Mouse (Mus musculus) liver, adult 2 months (tissue): ENCODE results near the gene Cyp2u1. TPM values are rescaled to one million over a fixed set of nuclear protein-coding genes. Genes with fewer than 3 reads are reported as not detected.

Source experiments
- DNase-seq: peaks from one replicate; pipeline ENCODE4 v3.0.0-alpha.2; 2011; ENCODE audit warnings: low read depth, low spot score; ENCODE audit errors: extremely low read depth
- H3K27ac ChIP-seq: fragments of 200-500 bp; replicated peaks from 2 replicates; pipeline ENCODE4 v1.5.1; 2012; ENCODE audit warnings: low read depth, mild to moderate bottlenecking, control low read depth, inconsistent platforms, low read length; ENCODE audit not compliant: insufficient read depth
- H3K27me3 ChIP-seq: fragments of 200-500 bp; 2 replicates; pipeline ENCODE4 v1.6.1; 2012; ENCODE audit warnings: mild to moderate bottlenecking, moderate library complexity, low read length, inconsistent platforms; ENCODE audit not compliant: control insufficient read depth, insufficient read depth
- H3K36me3 ChIP-seq: fragments of 200-500 bp; 2 replicates; pipeline ENCODE4 v1.6.1; 2012; ENCODE audit warnings: low read length, inconsistent platforms; ENCODE audit not compliant: control insufficient read depth, insufficient read depth
- H3K4me1 ChIP-seq: fragments of 200-500 bp; 2 replicates; pipeline ENCODE4 v1.6.1; 2011; ENCODE audit warnings: low read length; ENCODE audit not compliant: control insufficient read depth, insufficient read depth
- H3K4me3 ChIP-seq: fragments of 200-500 bp; 2 replicates; pipeline ENCODE4 v1.5.1; 2011; ENCODE audit warnings: low read depth, mild to moderate bottlenecking, control low read depth, low read length, moderate library complexity; ENCODE audit not compliant: insufficient read depth
- H3K79me2 ChIP-seq: fragments of 200-500 bp; 2 replicates; pipeline ENCODE4 v1.6.1; 2012; ENCODE audit warnings: inconsistent platforms, mild to moderate bottlenecking, low read length, moderate library complexity; ENCODE audit not compliant: control insufficient read depth, insufficient read depth
- H3K9ac ChIP-seq: fragments of 200-500 bp; 2 replicates; pipeline ENCODE4 v1.6.1; 2012; ENCODE audit warnings: low read depth, mild to moderate bottlenecking, control low read depth, inconsistent platforms, low read length
- CTCF ChIP-seq: fragments of 200-500 bp; IDR thresholded peaks from 2 replicates; pipeline ENCODE4 v1.5.1; 2011; ENCODE audit warnings: low read depth, low read length, control low read depth
- POLR2A ChIP-seq: fragments of 200-500 bp; IDR thresholded peaks from 2 replicates; pipeline ENCODE4 v1.6.1; 2011; ENCODE audit warnings: low read length, control low read depth; ENCODE audit not compliant: insufficient read depth; ENCODE audit errors: extremely low read depth
- WGBS: fragments of 180-500 bp; shearing (Covaris S2); methylation state at CpG from one replicate; pipeline ENCODE4 v1.1.7; 2018; 5-methylcytosine and 5-hydroxymethylcytosine counted together
- polyA plus RNA-seq: library from polyadenylated mRNA; depleted of rRNA; stranded (reverse); fragments of >200 nt; gene quantifications from 2 replicates; pipeline ENCODE4 v1.2.3, GENCODE M21; 2012; rRNA removed
- total RNA-seq: library from RNA; depleted of rRNA; stranded (reverse); fragments of >200 nt; gene quantifications from 2 replicates; pipeline ENCODE4 v1.2.3, GENCODE M21; 2014; rRNA removed

Cyp2u1 gene
- total RNA-seq (6.0 and 17.4 TPM in 2 replicates), polyA plus RNA-seq (10.4 and 21.0 TPM in 2 replicates)

- peak within 1 kb of the TSS; percentile 62 for H3K27ac ChIP-seq
- peaks cover 13% of the 10 kb centered on the region; the same call in 1 of the 2 replicates for H3K79me2 ChIP-seq
- DNase-seq = peak; percentile 84
- WGBS = 2% methylated on average over 71 of the region's 71 CpGs
- peak within 1 kb of the TSS; percentile 83 for H3K9ac ChIP-seq
- peak within 1 kb of the TSS; percentile 64 for H3K4me3 ChIP-seq
- TF ChIP-seq POLR2A (peak; percentile 84), CTCF (no peak)
- H3K36me3 ChIP-seq = no peaks in the 10 kb centered on the region; the same call in 1 of the 2 replicates
- peaks cover 17% of the 10 kb centered on the region for H3K4me1 ChIP-seq
- H3K27me3 ChIP-seq = no peaks in the 10 kb centered on the region
Measured at GRCm38 (mm10) chr3:131302452-131303319, at the start of gene Cyp2u1. Cyp2u1 (minus strand) TSS chr3:131303227.

GRCm38 (mm10) chr3:131350539-131350938, 47.5 kb upstream of the Cyp2u1 start:
- Histone ChIP-seq H3K27ac (no peak overlapping the region), H3K79me2 (peaks cover 12% of the 10 kb centered on the region; the same call in 1 of the 2 replicates), H3K4me1 (peaks cover 8% of the 10 kb centered on the region), H3K27me3 (no peaks in the 10 kb centered on the region), H3K36me3 (no peaks in the 10 kb centered on the region; the same call in 1 of the 2 replicates), H3K4me3 (no peak overlapping the region), H3K9ac (no peak overlapping the region)
- WGBS = 55% methylated on average over 7 of the region's 7 CpGs
- TF ChIP-seq CTCF = no peak
- no peak for TF ChIP-seq POLR2A
- DNase-seq = peak; percentile 54

- no peaks in the 10 kb centered on the region; the same call in 1 of the 2 replicates for H3K36me3 ChIP-seq
- peak; percentile 61 for DNase-seq
- no peak overlapping the region for H3K4me3 ChIP-seq
- WGBS = 41% methylated on average over 6 of the region's 6 CpGs
- TF ChIP-seq POLR2A = no peak
- no peak for TF ChIP-seq CTCF
- H3K27me3 ChIP-seq = no peaks in the 10 kb centered on the region
- no peak overlapping the region for H3K9ac ChIP-seq
- H3K4me1 ChIP-seq = peaks cover 8% of the 10 kb centered on the region
- H3K27ac ChIP-seq = no peak overlapping the region
- H3K79me2 ChIP-seq = peaks cover 16% of the 10 kb centered on the region; the same call in 1 of the 2 replicates
Measured at GRCm38 (mm10) chr3:131349013-131349412, 46.0 kb upstream of the Cyp2u1 start.

DNA sequence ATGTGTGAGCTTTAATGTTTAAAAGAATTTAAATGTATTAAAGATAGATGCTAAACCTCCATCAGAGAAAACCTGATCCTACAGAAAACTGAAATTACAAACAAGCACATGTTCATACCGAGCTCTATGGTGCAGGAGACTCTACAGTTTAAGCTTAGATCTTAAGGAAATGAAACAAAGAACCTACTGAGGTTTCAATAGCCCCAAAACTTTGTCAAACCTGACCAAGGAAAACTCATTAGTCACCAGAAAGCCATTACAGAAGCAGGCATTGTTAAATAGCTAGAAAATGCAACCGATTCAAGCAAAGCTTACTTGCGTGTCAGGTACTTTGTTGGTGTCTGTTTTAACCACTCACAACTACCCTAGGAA, 45.5 kb upstream of the Cyp2u1 start:
- H3K27ac ChIP-seq = no peak overlapping the region

GRCm38 (mm10) chr3:131347831-131348578, 45.0 kb upstream of the Cyp2u1 start:
- Histone ChIP-seq H3K79me2 (peaks cover 13% of the 10 kb centered on the region; the same call in 1 of the 2 replicates), H3K4me1 (peaks cover 8% of the 10 kb centered on the region), H3K9ac (no peak overlapping the region), H3K27ac (no peak overlapping the region), H3K36me3 (no peaks in the 10 kb centered on the region; the same call in 1 of the 2 replicates), H3K4me3 (no peak overlapping the region), H3K27me3 (no peaks in the 10 kb centered on the region)
- DNase-seq = peak; percentile 63
- WGBS = 24% methylated on average over 6 of the region's 6 CpGs
- peak; percentile 86 for TF ChIP-seq CTCF
- TF ChIP-seq POLR2A = no peak

More for the DNA sequence above, 45.5 kb upstream of the Cyp2u1 start:
- WGBS = 80% methylated on average over 3 of the region's 3 CpGs
- Histone ChIP-seq H3K27me3 (no peaks in the 10 kb centered on the region), H3K36me3 (no peaks in the 10 kb centered on the region; the same call in 1 of the 2 replicates), H3K9ac (no peak overlapping the region), H3K4me1 (peaks cover 8% of the 10 kb centered on the region), H3K4me3 (no peak overlapping the region), H3K79me2 (peaks cover 15% of the 10 kb centered on the region; the same call in 1 of the 2 replicates)
- TF ChIP-seq POLR2A (no peak), CTCF (no peak)
- DNase-seq = no peak
